Mouse (Mus musculus) limb, embryonic 12.5 days (tissue): Measurements from ENCODE around the gene Pla2g5. TPM values are rescaled to one million over a fixed set of nuclear protein-coding genes. Genes with fewer than 3 reads are reported as not detected.
A peak's percentile ranks its signal among the peaks of the same experiment; 100 is the strongest.
"Not testable (repeated sequence)": the region's sequence is repeated elsewhere in the genome, so short reads cannot be mapped to it uniquely, and the experiment has no call there.

Experiments
- ATAC-seq: fragments of 200-750 bp; cut with Nextera tagmentation; 2 replicates; pipeline ENCODE4 v1.8.0; 2017; ENCODE audit warnings: low read depth, moderate TSS enrichment; ENCODE audit not compliant: insufficient number of reproducible peaks, insufficient read depth, low FRiP score, low TSS enrichment
- H3K27ac ChIP-seq: fragments of 300-500 bp; sonication (generic); 2 replicates; pipeline ENCODE4 v1.5.1; 2016; ENCODE audit warnings: mild to moderate bottlenecking, moderate library complexity
- H3K27me3 ChIP-seq: fragments of 300-500 bp; sonication (generic); 2 replicates; pipeline ENCODE4 v1.6.1; 2016; ENCODE audit warnings: mild to moderate bottlenecking, moderate library complexity
- H3K36me3 ChIP-seq: fragments of 300-500 bp; sonication (generic); 2 replicates; pipeline ENCODE4 v1.6.1; 2016; ENCODE audit warnings: mild to moderate bottlenecking, moderate library complexity
- H3K4me1 ChIP-seq: fragments of 300-500 bp; sonication (generic); replicated peaks from 2 replicates; pipeline ENCODE4 v1.6.1; 2016
- H3K4me2 ChIP-seq: fragments of 300-500 bp; sonication (generic); 2 replicates; pipeline ENCODE4 v1.6.1; 2016; ENCODE audit warnings: mild to moderate bottlenecking, moderate library complexity
- H3K4me3 ChIP-seq: fragments of 300-500 bp; sonication (generic); replicated peaks from 2 replicates; pipeline ENCODE4 v1.5.1; 2016; ENCODE audit warnings: mild to moderate bottlenecking
- H3K9ac ChIP-seq: fragments of 300-500 bp; sonication (generic); replicated peaks from 2 replicates; pipeline ENCODE4 v1.6.1; 2016; ENCODE audit warnings: mild to moderate bottlenecking, moderate library complexity
- H3K9me3 ChIP-seq: fragments of 300-500 bp; sonication (generic); 2 replicates; pipeline ENCODE4 v1.6.1; 2016; ENCODE audit warnings: mild to moderate bottlenecking, moderate library complexity
- WGBS: fragments of 180-500 bp; shearing (Covaris S2); methylation state at CpG from one replicate; pipeline ENCODE4 v1.1.7; 2016; 5-methylcytosine and 5-hydroxymethylcytosine counted together
- polyA plus RNA-seq: library from polyadenylated mRNA; unstranded; fragments of >200 nt; fragmentation: Nextera tagmentation; extraction: Ambion mirVana; gene quantifications from 2 replicates; pipeline ENCODE4 v1.2.1, GENCODE M21; 2016

Pla2g5 gene
- not detected in 2 replicates for polyA plus RNA-seq

- H3K4me3 ChIP-seq: no peak within 1 kb of the TSS
- no peaks in the 10 kb centered on the region; the same call in 1 of the 2 replicates for H3K4me1 ChIP-seq
- ATAC-seq: no peak
- no peak within 1 kb of the TSS for H3K4me2 ChIP-seq
- no peak within 1 kb of the TSS for H3K9ac ChIP-seq
- no peaks in the 10 kb centered on the region for H3K36me3 ChIP-seq
- peaks cover 6% of the 10 kb centered on the region for H3K27me3 ChIP-seq
- H3K27ac ChIP-seq: no peak within 1 kb of the TSS
- H3K9me3 ChIP-seq: no peaks in the 10 kb centered on the region
- WGBS: 78% methylated on average over 10 of the region's 10 CpGs
Measured at GRCm38 (mm10) chr4:138863344-138863998, at the start of gene Pla2g5. TSS of gene Pla2g5 (minus strand) at chr4:138863482.

GRCm38 (mm10) chr4:138905624-138906337, 42.5 kb upstream of the Pla2g5 start:
- no peak for ATAC-seq
- 92% methylated on average over 18 of the region's 18 CpGs for WGBS
- peaks cover 91% of the 10 kb centered on the region for H3K36me3 ChIP-seq

DNA sequence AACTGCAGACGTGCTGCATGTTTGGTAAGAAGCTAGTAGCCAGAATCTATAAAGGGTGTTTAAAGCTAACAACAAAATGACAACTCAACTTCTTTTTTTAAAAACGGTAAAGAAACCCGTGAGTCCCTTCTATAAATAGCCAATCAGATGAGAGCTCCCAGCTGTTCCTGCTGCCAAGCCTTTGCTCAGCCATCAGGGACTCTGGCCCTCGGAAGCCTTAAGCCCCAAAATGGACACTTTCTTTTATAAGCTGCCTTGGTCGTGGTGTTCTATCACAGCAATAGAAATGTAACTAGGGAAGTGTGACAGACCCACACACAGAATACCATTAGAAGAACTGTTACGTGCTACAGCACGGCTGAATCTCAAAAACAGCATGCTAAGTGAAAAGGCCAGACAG, 36.1 kb upstream of the Pla2g5 start:
- Histone ChIP-seq H3K9me3 (no peaks in the 10 kb centered on the region), H3K9ac (no peak overlapping the region), H3K27me3 (no peaks in the 10 kb centered on the region), H3K4me3 (no peak overlapping the region), H3K4me2 (no peak overlapping the region), H3K27ac (no peak overlapping the region), H3K36me3 (peaks cover 91% of the 10 kb centered on the region), H3K4me1 (no peaks in the 10 kb centered on the region)
- 90% methylated on average over 7 of the region's 7 CpGs for WGBS
- no peak for ATAC-seq

More at GRCm38 (mm10) chr4:138905624-138906337, 42.5 kb upstream of the Pla2g5 start:
- no peak overlapping the region for H3K4me2 ChIP-seq
- H3K4me1 ChIP-seq: no peaks in the 10 kb centered on the region
- H3K27ac ChIP-seq: no peak overlapping the region
- H3K9me3 ChIP-seq: no peaks in the 10 kb centered on the region
- no peak overlapping the region for H3K4me3 ChIP-seq
- no peak overlapping the region for H3K9ac ChIP-seq
- H3K27me3 ChIP-seq: no peaks in the 10 kb centered on the region

- ATAC-seq, H3K27me3 ChIP-seq, H3K4me1 ChIP-seq, H3K4me3 ChIP-seq, H3K27ac ChIP-seq, H3K4me2 ChIP-seq, H3K9me3 ChIP-seq, H3K9ac ChIP-seq: not testable (repeated sequence)
- peaks cover 69% of the 10 kb centered on the region for H3K36me3 ChIP-seq
- 90% methylated on average over 11 of the region's 11 CpGs for whole genome bisulfite sequencing
Measured at GRCm38 (mm10) chr4:138893789-138894188, 30.5 kb upstream of the Pla2g5 start.

DNA sequence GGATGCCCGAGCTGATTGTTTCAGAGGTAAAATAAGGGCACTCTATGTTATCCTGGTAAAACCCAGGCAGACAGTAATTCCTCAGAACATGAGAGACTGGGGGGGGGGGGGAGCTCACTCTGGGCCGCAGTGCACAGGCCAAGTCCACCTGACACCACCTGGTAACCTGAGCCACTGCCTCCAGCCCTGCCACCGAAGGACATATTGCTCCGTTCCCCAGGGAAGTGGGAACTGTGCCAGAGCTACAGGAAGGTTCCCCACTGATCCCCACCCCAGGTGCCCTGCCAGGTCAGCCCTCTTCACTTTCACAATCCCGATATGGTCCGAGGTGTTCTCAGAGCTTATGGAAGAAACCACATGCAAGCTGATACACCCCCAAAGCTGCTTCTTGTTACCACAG, 29.4 kb upstream of the Pla2g5 start:
- H3K27me3 ChIP-seq: no peaks in the 10 kb centered on the region
- H3K27ac ChIP-seq: no peak overlapping the region
- H3K9me3 ChIP-seq: no peaks in the 10 kb centered on the region
- peaks cover 57% of the 10 kb centered on the region for H3K36me3 ChIP-seq
- H3K4me3 ChIP-seq: no peak overlapping the region
- no peak for ATAC-seq
- no peak overlapping the region for H3K9ac ChIP-seq
- H3K4me1 ChIP-seq: 0 out of 2 replicates have a peak, but pooled peaks cover 4% of the 10 kb centered on the region
- H3K4me2 ChIP-seq: no peak overlapping the region
- 67% methylated on average over 6 of the region's 6 CpGs for WGBS

DNA sequence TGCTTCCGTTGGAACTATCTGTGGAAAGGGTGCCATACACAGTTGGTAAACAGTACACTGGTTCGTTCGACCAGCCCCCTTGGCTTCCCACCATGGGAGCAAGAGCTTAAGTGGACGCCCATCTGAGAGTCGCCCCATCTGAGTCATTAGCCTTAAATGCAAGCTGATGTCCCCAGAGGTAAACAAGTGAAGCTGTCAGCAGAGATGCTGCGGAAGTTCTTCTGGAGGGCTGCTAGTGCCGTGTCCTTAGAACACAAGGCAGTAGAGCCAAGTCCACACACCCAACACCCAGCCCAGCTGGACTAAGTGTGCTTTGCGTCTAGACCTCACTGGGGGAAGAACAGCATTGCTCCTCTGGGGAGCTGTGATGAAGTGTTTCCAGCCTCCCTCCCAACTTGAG, 26.4 kb upstream of the Pla2g5 start:
- no peak overlapping the region for H3K9ac ChIP-seq
- 67% methylated on average over 8 of the region's 8 CpGs for WGBS
- no peaks in the 10 kb centered on the region for H3K9me3 ChIP-seq
- H3K4me1 ChIP-seq: 0 out of 2 replicates have a peak, but pooled peaks cover 4% of the 10 kb centered on the region
- H3K27me3 ChIP-seq: no peaks in the 10 kb centered on the region
- no peak overlapping the region for H3K4me2 ChIP-seq
- no peak for ATAC-seq
- no peak overlapping the region for H3K4me3 ChIP-seq
- H3K36me3 ChIP-seq: peaks cover 29% of the 10 kb centered on the region; the same call in 1 of the 2 replicates
- H3K27ac ChIP-seq: no peak overlapping the region

GRCm38 (mm10) chr4:138889165-138889564, 25.9 kb upstream of the Pla2g5 start:
- no peak overlapping the region for H3K4me2 ChIP-seq
- H3K9ac ChIP-seq: no peak overlapping the region
- H3K36me3 ChIP-seq: peaks cover 25% of the 10 kb centered on the region; the same call in 1 of the 2 replicates
- H3K27me3 ChIP-seq: no peaks in the 10 kb centered on the region
- WGBS: 66% methylated on average over 7 of the region's 7 CpGs
- no peaks in the 10 kb centered on the region for H3K9me3 ChIP-seq
- no peak overlapping the region for H3K4me3 ChIP-seq
- no peak overlapping the region for H3K27ac ChIP-seq
- 0 out of 2 replicates have a peak, but pooled peaks cover 4% of the 10 kb centered on the region for H3K4me1 ChIP-seq
- no peak for ATAC-seq

DNA sequence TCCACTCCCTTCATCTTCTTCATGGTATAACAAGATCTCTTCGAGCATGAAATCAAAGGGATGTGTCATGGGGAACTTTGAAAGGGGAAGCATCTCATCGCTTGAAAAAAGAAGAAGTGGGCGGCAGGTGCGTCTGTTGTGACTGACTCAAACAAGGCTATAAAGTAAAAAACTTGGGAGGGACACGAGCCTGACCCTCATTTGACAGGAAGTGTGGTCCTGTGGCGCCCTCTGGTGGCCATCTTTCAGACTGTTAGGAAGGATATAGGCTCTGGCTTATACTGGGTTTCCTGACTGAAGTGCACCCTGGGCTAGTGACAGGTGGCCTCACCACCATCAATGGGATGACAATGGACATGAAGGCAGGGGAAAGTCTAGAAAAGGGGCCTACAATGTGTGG, 21.0 kb upstream of the Pla2g5 start:
- WGBS: 16% methylated on average over 6 of the region's 6 CpGs
- no peak overlapping the region for H3K4me3 ChIP-seq
- H3K4me2 ChIP-seq: no peak overlapping the region
- no peak overlapping the region for H3K27ac ChIP-seq
- peaks cover 9% of the 10 kb centered on the region for H3K4me1 ChIP-seq
- H3K9ac ChIP-seq: no peak overlapping the region
- no peaks in the 10 kb centered on the region for H3K36me3 ChIP-seq
- peaks cover 7% of the 10 kb centered on the region for H3K27me3 ChIP-seq
- ATAC-seq: no peak
- H3K9me3 ChIP-seq: no peaks in the 10 kb centered on the region

- peak overlapping the region; percentile 53 for H3K4me2 ChIP-seq
- no peak for ATAC-seq
- H3K27ac ChIP-seq: no peak overlapping the region
- H3K27me3 ChIP-seq: peaks cover 7% of the 10 kb centered on the region
- H3K9me3 ChIP-seq: no peaks in the 10 kb centered on the region
- H3K4me3 ChIP-seq: peak overlapping the region; percentile 19
- WGBS: 8% methylated on average over 16 of the region's 16 CpGs
- H3K36me3 ChIP-seq: no peaks in the 10 kb centered on the region
- H3K4me1 ChIP-seq: peaks cover 11% of the 10 kb centered on the region
- H3K9ac ChIP-seq: no peak overlapping the region; the same call in 1 of the 2 replicates
Measured at GRCm38 (mm10) chr4:138882179-138882578, 18.9 kb upstream of the Pla2g5 start.

GRCm38 (mm10) chr4:138880811-138881584, 17.7 kb upstream of the Pla2g5 start:
- Histone ChIP-seq H3K27ac (no peak overlapping the region), H3K9me3 (no peaks in the 10 kb centered on the region), H3K27me3 (peaks cover 7% of the 10 kb centered on the region), H3K4me2 (no peak overlapping the region), H3K4me1 (peaks cover 11% of the 10 kb centered on the region), H3K4me3 (no peak overlapping the region), H3K9ac (no peak overlapping the region), H3K36me3 (no peaks in the 10 kb centered on the region)
- 85% methylated on average over 7 of the region's 7 CpGs for WGBS
- no peak for ATAC-seq

DNA sequence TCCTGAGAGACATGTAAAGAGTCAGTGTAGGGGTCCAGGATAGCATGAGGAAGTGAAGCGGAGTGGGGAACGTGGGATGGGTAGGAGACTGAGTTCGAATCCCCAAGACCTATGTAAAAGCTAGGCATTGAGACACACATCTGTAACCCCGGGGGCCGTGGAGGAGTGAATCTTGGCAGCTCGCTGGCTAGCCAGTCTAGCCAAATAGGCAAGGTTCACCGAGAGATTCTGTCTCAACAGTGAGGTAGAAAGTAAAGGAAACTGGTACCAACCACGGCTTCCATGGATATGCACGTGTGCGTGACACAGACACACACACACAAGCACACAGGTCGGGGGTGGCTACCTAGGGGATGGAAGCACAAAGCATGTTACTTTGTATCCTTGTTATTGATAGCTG, 16.5 kb upstream of the Pla2g5 start:
- ATAC-seq: no peak
- Histone ChIP-seq H3K4me2 (no peak overlapping the region), H3K9me3 (no peaks in the 10 kb centered on the region), H3K4me1 (peaks cover 11% of the 10 kb centered on the region), H3K27ac (no peak overlapping the region), H3K9ac (no peak overlapping the region), H3K27me3 (peaks cover 7% of the 10 kb centered on the region), H3K36me3 (no peaks in the 10 kb centered on the region), H3K4me3 (no peak overlapping the region)
- WGBS: 83% methylated on average over 11 of the region's 11 CpGs
